Mouse (Mus musculus) thymus, adult 2 months (tissue): ENCODE measurements around the gene Pde10a.

ENCODE experiments used
- CTCF ChIP-seq: fragments of 200-500 bp; IDR thresholded peaks from 2 replicates; pipeline ENCODE4 v1.5.1; 2012; ENCODE audit warnings: mild to moderate bottlenecking, control low read depth, low read length, moderate library complexity, borderline replicate concordance; ENCODE audit not compliant: control insufficient read depth, poor library complexity, insufficient read depth; ENCODE audit errors: extremely low read depth
- POLR2A ChIP-seq: fragments of 200-500 bp; IDR thresholded peaks from 2 replicates; pipeline ENCODE4 v1.6.1; 2012; ENCODE audit warnings: mild to moderate bottlenecking, low read length, control low read depth, moderate library complexity; ENCODE audit not compliant: control insufficient read depth, poor library complexity, insufficient read depth; ENCODE audit errors: extremely low read depth

GRCm38 (mm10) chr17:8903555-8904283, 378.5 kb downstream of the Pde10a start:
- TF ChIP-seq CTCF (no peak), POLR2A (no peak)
